Mouse (Mus musculus) small intestine, adult 2 months (tissue): ENCODE data around the gene Gm20708.

Experiments used
- CTCF ChIP-seq: fragments of 200-500 bp; IDR thresholded peaks from 2 replicates; pipeline ENCODE4 v1.5.1; 2012; ENCODE audit warnings: low read depth, mild to moderate bottlenecking, control low read depth, inconsistent platforms, low read length, moderate library complexity, mixed read lengths; ENCODE audit not compliant: insufficient replicate concordance, insufficient read length; ENCODE audit errors: extremely low read depth
- POLR2A ChIP-seq: fragments of 200-500 bp; IDR thresholded peaks from 2 replicates; pipeline ENCODE4 v1.6.1; 2012; ENCODE audit warnings: low read depth, mild to moderate bottlenecking, control low read depth, inconsistent platforms, low read length, moderate library complexity

DNA sequence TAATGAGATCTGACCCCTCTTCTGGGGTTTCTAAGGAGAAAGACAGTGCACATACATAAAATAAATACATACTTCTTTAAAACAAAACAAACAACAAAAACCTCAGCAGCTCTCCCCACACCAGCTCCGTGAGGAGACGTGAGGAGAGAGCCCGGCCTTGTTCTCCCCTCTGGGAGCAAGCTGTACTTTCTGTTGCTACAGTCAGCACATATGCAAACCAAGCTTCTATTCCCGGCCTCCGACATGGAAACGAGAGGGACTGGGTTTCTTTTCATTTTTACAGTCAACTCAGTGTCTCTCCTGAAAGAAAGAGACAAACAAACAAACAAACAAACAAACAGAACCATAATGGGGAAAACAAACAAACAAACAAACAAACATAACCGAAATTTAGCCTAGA, 9.4 kb upstream of the Gm20708 start:
- no peak for TF ChIP-seq CTCF
- TF ChIP-seq POLR2A: no peak
